Mouse (Mus musculus): ENCODE measurements at regions not wholly inside any gene's neighbourhood (a gene's known extent, or its start where the extent isn't known, plus 50 kb on each side); places are given as distances from the start of the nearest gene placed in this dataset.

GRCm38 (mm10) chr8:8225175-8225830 lies 435.7 kb downstream of the Efnb2 start:
- TF ChIP-seq CTCF (IDR thresholded peaks at IDR 0.05; ENCODE audit: control insufficient read depth, insufficient read depth, insufficient read length): no peak
- TF ChIP-seq CEBPB (IDR thresholded peaks at IDR 0.05; ENCODE audit: low read depth): no peak
- TF ChIP-seq USF1 (IDR thresholded peaks at IDR 0.05; ENCODE audit: low read depth): no peak

Data from C2C12 (cell line).